Mouse (Mus musculus) liver, embryonic 16.5 days (tissue): Measurements from ENCODE around the gene Arhgdia. TPM values are rescaled to one million over a fixed set of nuclear protein-coding genes. Genes with fewer than 3 reads are reported as not detected.

Source experiments
- ATAC-seq: fragments of 200-750 bp; cut with Nextera tagmentation; 2 replicates; pipeline ENCODE4 v1.8.0; 2017; ENCODE audit warnings: low read depth, mild to moderate bottlenecking, moderate number of reproducible peaks, moderate library complexity
- H3K27ac ChIP-seq: fragments of 300-500 bp; sonication (generic); 2 replicates; pipeline ENCODE4 v1.5.1; 2014; ENCODE audit warnings: mild to moderate bottlenecking, low read length
- H3K27me3 ChIP-seq: fragments of 300-500 bp; sonication (generic); 2 replicates; pipeline ENCODE4 v1.6.1; 2014; ENCODE audit warnings: low read depth, low read length, mixed read lengths; ENCODE audit not compliant: control insufficient read depth, insufficient read depth
- H3K36me3 ChIP-seq: fragments of 300-500 bp; sonication (generic); 2 replicates; pipeline ENCODE4 v1.6.1; 2014; ENCODE audit warnings: mild to moderate bottlenecking; ENCODE audit not compliant: control insufficient read depth, insufficient read depth
- H3K4me1 ChIP-seq: fragments of 300-500 bp; sonication (generic); 2 replicates; pipeline ENCODE4 v1.6.1; 2014; ENCODE audit warnings: low read depth, low read length, mixed read lengths; ENCODE audit not compliant: control insufficient read depth
- H3K4me2 ChIP-seq: fragments of 300-500 bp; sonication (generic); 2 replicates; pipeline ENCODE4 v1.6.1; 2014; ENCODE audit warnings: low read depth, low read length, mixed read lengths
- H3K4me3 ChIP-seq: fragments of 300-500 bp; sonication (generic); 2 replicates; pipeline ENCODE4 v1.5.1; 2014; ENCODE audit warnings: low read depth, mild to moderate bottlenecking, low read length
- H3K9ac ChIP-seq: fragments of 300-500 bp; sonication (generic); 2 replicates; pipeline ENCODE4 v1.6.1; 2014; ENCODE audit warnings: low read depth, low read length
- H3K9me3 ChIP-seq: fragments of 300-500 bp; sonication (generic); replicated peaks from 2 replicates; pipeline ENCODE4 v1.6.1; 2016; ENCODE audit warnings: low read length; ENCODE audit not compliant: control insufficient read depth
- WGBS: fragments of 180-500 bp; shearing (Covaris S2); extraction: QIAGEN DNeasy Blood & Tissue Kit; methylation state at CpG from one replicate; pipeline ENCODE4 v1.1.7; 2014; ENCODE audit not compliant: insufficient replicate concordance; 5-methylcytosine and 5-hydroxymethylcytosine counted together
- polyA plus RNA-seq: library from polyadenylated mRNA; unstranded; fragments of >200 nt; fragmentation: Nextera tagmentation; extraction: Ambion mirVana; gene quantifications from 2 replicates; pipeline ENCODE4 v1.2.1, GENCODE M21; 2015

The Arhgdia gene
- polyA plus RNA-seq, 1 experiment from 2014 or later, result 205 TPM

- Histone ChIP-seq H3K4me1 (peaks cover 18% of the 10 kb centered on the region), H3K27ac (no peak overlapping the region), H3K4me2 (no peak overlapping the region), H3K4me3 (no peak overlapping the region), H3K9me3 (no peaks in the 10 kb centered on the region), H3K9ac (no peak overlapping the region), H3K36me3 (no peaks in the 10 kb centered on the region), H3K27me3 (no peaks in the 10 kb centered on the region)
- no peak for ATAC-seq
- 72% methylated on average over 6 of the region's 6 CpGs for WGBS
These were observed 39.0 kb downstream of the Arhgdia start for GRCm38 (mm10) chr11:120542376-120542775.

- ATAC-seq, result no peak
- no peak overlapping the region for H3K27ac ChIP-seq
These were observed 39.5 kb downstream of the Arhgdia start for GRCm38 (mm10) chr11:120541907-120542306.

GRCm38 (mm10) chr11:120539285-120540014 is 42.0 kb downstream of the Arhgdia start:
- H3K9me3 ChIP-seq, result no peaks in the 10 kb centered on the region
- no peaks in the 10 kb centered on the region for H3K27me3 ChIP-seq
- ATAC-seq, result peak; percentile 69
- H3K4me1 ChIP-seq, result peaks cover 15% of the 10 kb centered on the region
- no peak overlapping the region for H3K4me2 ChIP-seq
- no peak overlapping the region for H3K9ac ChIP-seq
- peak overlapping the region; percentile 52 for H3K27ac ChIP-seq
- WGBS, result 34% methylated on average over 10 of the region's 10 CpGs
- H3K4me3 ChIP-seq, result no peak overlapping the region
- no peaks in the 10 kb centered on the region for H3K36me3 ChIP-seq

More at GRCm38 (mm10) chr11:120541907-120542306, 39.5 kb downstream of the Arhgdia start:
- Histone ChIP-seq H3K27me3 (no peaks in the 10 kb centered on the region), H3K9me3 (no peaks in the 10 kb centered on the region), H3K4me2 (no peak overlapping the region), H3K36me3 (no peaks in the 10 kb centered on the region), H3K4me3 (no peak overlapping the region), H3K9ac (no peak overlapping the region), H3K4me1 (peaks cover 15% of the 10 kb centered on the region)
- WGBS, result 44% methylated on average over 4 of the region's 4 CpGs

GRCm38 (mm10) chr11:120538955-120539284 is 42.5 kb downstream of the Arhgdia start:
- no peaks in the 10 kb centered on the region for H3K9me3 ChIP-seq
- H3K4me2 ChIP-seq, result no peak overlapping the region
- no peaks in the 10 kb centered on the region for H3K36me3 ChIP-seq
- H3K4me1 ChIP-seq, result peaks cover 15% of the 10 kb centered on the region
- H3K9ac ChIP-seq, result no peak overlapping the region
- no peaks in the 10 kb centered on the region for H3K27me3 ChIP-seq
- H3K27ac ChIP-seq, result peak overlapping the region; percentile 47
- WGBS, result 23% methylated on average over 8 of the region's 8 CpGs
- no peak overlapping the region for H3K4me3 ChIP-seq
- ATAC-seq, result no peak

- no peak for ATAC-seq
- no peaks in the 10 kb centered on the region for H3K9me3 ChIP-seq
- H3K27ac ChIP-seq, result peak overlapping the region; percentile 47
- H3K27me3 ChIP-seq, result no peaks in the 10 kb centered on the region
- peaks cover 15% of the 10 kb centered on the region for H3K4me1 ChIP-seq
- no peak overlapping the region for H3K9ac ChIP-seq
- no peaks in the 10 kb centered on the region for H3K36me3 ChIP-seq
- no peak overlapping the region for H3K4me2 ChIP-seq
- no peak overlapping the region for H3K4me3 ChIP-seq
- 61% methylated on average over 3 of the region's 3 CpGs for WGBS
These were observed 42.9 kb downstream of the Arhgdia start for GRCm38 (mm10) chr11:120538485-120538884.

GRCm38 (mm10) chr11:120535804-120536203 is 45.6 kb downstream of the Arhgdia start:
- no peak for ATAC-seq
- Histone ChIP-seq H3K4me3 (no peak overlapping the region), H3K9me3 (no peaks in the 10 kb centered on the region), H3K36me3 (no peaks in the 10 kb centered on the region), H3K27me3 (peaks cover 25% of the 10 kb centered on the region), H3K4me2 (no peak overlapping the region), H3K4me1 (peaks cover 15% of the 10 kb centered on the region), H3K9ac (no peak overlapping the region), H3K27ac (no peak overlapping the region)
- 57% methylated on average over 3 of the region's 3 CpGs for WGBS

- no peak for ATAC-seq
- peaks cover 31% of the 10 kb centered on the region for H3K27me3 ChIP-seq
- 52% methylated on average over 3 of the region's 3 CpGs for WGBS
These were observed 46.3 kb downstream of the Arhgdia start for GRCm38 (mm10) chr11:120535145-120535544.

GRCm38 (mm10) chr11:120534093-120534492 is 47.3 kb downstream of the Arhgdia start:
- H3K4me1 ChIP-seq, result peaks cover 6% of the 10 kb centered on the region
- 66% methylated on average over 8 of the region's 8 CpGs for WGBS
- no peak overlapping the region for H3K4me2 ChIP-seq
- H3K9ac ChIP-seq, result no peak overlapping the region
- H3K27ac ChIP-seq, result no peak overlapping the region
- ATAC-seq, result no peak
- no peaks in the 10 kb centered on the region for H3K36me3 ChIP-seq
- no peaks in the 10 kb centered on the region for H3K9me3 ChIP-seq
- peaks cover 42% of the 10 kb centered on the region for H3K27me3 ChIP-seq
- no peak overlapping the region for H3K4me3 ChIP-seq

More at GRCm38 (mm10) chr11:120535145-120535544, 46.3 kb downstream of the Arhgdia start:
- Histone ChIP-seq H3K27ac (no peak overlapping the region), H3K9ac (no peak overlapping the region), H3K4me1 (peaks cover 15% of the 10 kb centered on the region), H3K9me3 (no peaks in the 10 kb centered on the region), H3K36me3 (no peaks in the 10 kb centered on the region), H3K4me3 (no peak overlapping the region), H3K4me2 (no peak overlapping the region)

- Histone ChIP-seq H3K9me3 (no peaks in the 10 kb centered on the region), H3K36me3 (no peaks in the 10 kb centered on the region), H3K27me3 (peaks cover 50% of the 10 kb centered on the region), H3K9ac (no peak overlapping the region), H3K4me2 (peak overlapping the region; percentile 54), H3K27ac (no peak overlapping the region), H3K4me1 (peaks cover 10% of the 10 kb centered on the region), H3K4me3 (peak overlapping the region; percentile 57)
- ATAC-seq, result no peak
- WGBS, result 23% methylated on average over 9 of the region's 9 CpGs
These were observed 49.8 kb downstream of the Arhgdia start for GRCm38 (mm10) chr11:120531646-120532045.
